Mouse (Mus musculus): Measurements from ENCODE around the gene Olfr701.

- TF ChIP-seq TCF3 (IDR thresholded peaks at IDR 0.05; ENCODE audit: insufficient read length, low read depth) (no peak), SRF (IDR thresholded peaks at IDR 0.05; ENCODE audit: control insufficient read depth, insufficient read length, low read depth) (no peak), E2F4 (IDR thresholded peaks at IDR 0.05; ENCODE audit: insufficient read depth) (no peak), POLR2A (IDR thresholded peaks at IDR 0.05; ENCODE audit: insufficient read length, low read depth) (no peak), TCF12 (IDR thresholded peaks at IDR 0.05; ENCODE audit: insufficient read depth, poor library complexity, severe bottlenecking) (no peak), MAX (IDR thresholded peaks at IDR 0.05; ENCODE audit: low read depth) (no peak), CEBPB (IDR thresholded peaks at IDR 0.05; ENCODE audit: insufficient read depth, poor library complexity, severe bottlenecking) (no peak), POLR2AphosphoS2 (IDR thresholded peaks at IDR 0.05; ENCODE audit: insufficient read length, low read depth) (no peak), USF1 (IDR thresholded peaks at IDR 0.05; ENCODE audit: low read depth) (no peak), MYOD1 (IDR thresholded peaks at IDR 0.05; ENCODE audit: control insufficient read depth in 1 of 3, insufficient read length in 2 of 3, low read depth in 2 of 3) (no peak)
Observed at GRCm38 (mm10) chr7:106818414-106818813, 4.5 kb downstream of the Olfr701 start.

All from myocyte (in vitro differentiated cells).